Mouse (Mus musculus) lung, embryonic 16.5 days (tissue): ENCODE results near the gene Fxyd5. TPM values are rescaled to one million over a fixed set of nuclear protein-coding genes. Genes with fewer than 3 reads are reported as not detected.

Source experiments
- ATAC-seq: fragments of 200-750 bp; cut with Nextera tagmentation; 2 replicates; pipeline ENCODE4 v1.8.0; 2017; ENCODE audit warnings: low read depth, mild to moderate bottlenecking, moderate library complexity
- H3K27ac ChIP-seq: fragments of 300-500 bp; sonication (generic); 2 replicates; pipeline ENCODE4 v1.5.1; 2014; ENCODE audit warnings: mild to moderate bottlenecking, control low read depth, low read length
- H3K27me3 ChIP-seq: fragments of 300-500 bp; sonication (generic); 2 replicates; pipeline ENCODE4 v1.6.1; 2014; ENCODE audit warnings: low read depth, low read length, mixed read lengths; ENCODE audit not compliant: control insufficient read depth, insufficient read depth
- H3K36me3 ChIP-seq: fragments of 300-500 bp; sonication (generic); 2 replicates; pipeline ENCODE4 v1.6.1; 2014; ENCODE audit warnings: low read length; ENCODE audit not compliant: control insufficient read depth, insufficient read depth
- H3K4me1 ChIP-seq: fragments of 300-500 bp; sonication (generic); replicated peaks from 2 replicates; pipeline ENCODE4 v1.6.1; 2014; ENCODE audit warnings: low read length, mixed read lengths; ENCODE audit not compliant: control insufficient read depth, insufficient read depth
- H3K4me2 ChIP-seq: fragments of 300-500 bp; sonication (generic); 2 replicates; pipeline ENCODE4 v1.6.1; 2014; ENCODE audit warnings: low read depth, low read length, control low read depth
- H3K4me3 ChIP-seq: fragments of 300-500 bp; sonication (generic); 2 replicates; pipeline ENCODE4 v1.5.1; 2014; ENCODE audit warnings: mild to moderate bottlenecking, low read length, control low read depth
- H3K9ac ChIP-seq: fragments of 300-500 bp; sonication (generic); 2 replicates; pipeline ENCODE4 v1.6.1; 2014; ENCODE audit warnings: low read length, control low read depth
- H3K9me3 ChIP-seq: fragments of 300-500 bp; sonication (generic); 2 replicates; pipeline ENCODE4 v1.6.1; 2016; ENCODE audit warnings: low read length; ENCODE audit not compliant: control insufficient read depth
- WGBS: fragments of 180-500 bp; shearing (Covaris S2); extraction: QIAGEN DNeasy Blood & Tissue Kit; methylation state at CpG from one replicate; pipeline ENCODE4 v1.1.7; 2014; 5-methylcytosine and 5-hydroxymethylcytosine counted together
- polyA plus RNA-seq: library from polyadenylated mRNA; unstranded; fragments of >200 nt; fragmentation: Nextera tagmentation; extraction: Ambion mirVana; gene quantifications from 2 replicates; pipeline ENCODE4 v1.2.1, GENCODE M21; 2015

Fxyd5 gene
- polyA plus RNA-seq, 1 experiment from 2014 or later: 62.1 TPM

DNA sequence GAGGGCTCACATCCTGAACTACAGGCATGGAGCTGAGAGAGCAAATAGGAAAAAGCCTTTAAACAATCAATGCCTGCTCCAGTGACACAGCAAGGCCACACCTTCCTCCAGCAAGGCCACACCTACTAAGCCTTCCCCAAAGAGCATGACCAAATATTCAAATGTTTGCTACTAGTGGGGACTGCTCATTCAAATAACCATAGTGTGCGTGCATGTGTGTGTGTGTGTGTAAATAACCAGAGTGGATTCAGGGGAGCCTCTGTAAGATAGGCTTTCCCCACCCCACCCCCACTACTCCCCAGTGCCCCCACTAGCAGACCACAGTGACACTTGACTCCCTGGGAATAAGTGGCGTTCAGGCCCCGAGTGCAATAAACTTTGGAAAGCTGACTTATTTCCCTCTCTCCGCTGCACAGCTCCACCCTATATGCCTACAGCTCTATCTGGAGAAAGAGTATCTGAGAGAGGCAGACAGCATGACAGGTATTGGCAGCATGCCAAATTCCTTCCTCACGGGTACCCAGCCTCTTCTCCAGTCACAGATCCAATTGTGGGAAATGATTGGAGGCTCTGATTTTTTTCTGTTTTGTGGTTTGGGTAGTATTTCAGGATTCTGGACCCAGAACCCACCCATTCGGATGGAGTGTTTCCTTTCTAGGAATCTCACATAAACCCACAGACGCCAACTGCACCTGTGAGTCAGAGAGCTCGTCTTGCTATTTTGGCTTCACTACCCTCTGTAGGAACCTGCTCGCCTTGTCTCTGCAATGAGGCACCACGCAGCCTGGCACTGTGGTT, 25.0 kb downstream of the Fxyd5 start:
- Histone ChIP-seq H3K27ac (0 out of 2 replicates have a peak overlapping the region, but pooled peaks have one; percentile 32), H3K4me1 (peaks cover 14% of the 10 kb centered on the region), H3K36me3 (no peaks in the 10 kb centered on the region), H3K9me3 (no peaks in the 10 kb centered on the region), H3K9ac (no peak overlapping the region), H3K27me3 (no peaks in the 10 kb centered on the region), H3K4me3 (no peak overlapping the region), H3K4me2 (no peak overlapping the region)
- WGBS: 23% methylated on average over 10 of the region's 10 CpGs
- peak; percentile 77 for ATAC-seq

DNA sequence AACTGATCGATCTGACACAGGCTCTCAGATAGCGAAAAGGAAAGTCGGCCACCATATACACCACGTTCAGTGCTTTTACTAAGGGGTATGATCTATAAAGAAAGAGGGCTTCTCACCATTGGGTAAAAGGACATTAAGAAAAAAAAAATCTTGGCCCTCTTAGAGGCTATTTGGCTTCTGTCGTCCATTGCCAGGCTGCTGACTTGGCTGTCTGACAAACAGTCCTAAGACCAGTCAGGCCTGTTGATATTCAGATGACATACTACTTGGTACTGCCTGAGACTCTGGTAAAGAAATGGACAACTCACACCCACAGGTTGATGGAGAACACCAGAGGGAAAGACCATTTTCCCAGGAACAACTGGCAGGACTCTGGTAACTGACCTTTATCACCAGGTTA, 29.3 kb downstream of the Fxyd5 start:
- no peaks in the 10 kb centered on the region for H3K27me3 ChIP-seq
- no peak overlapping the region for H3K4me3 ChIP-seq
- no peak for ATAC-seq
- H3K9me3 ChIP-seq: no peaks in the 10 kb centered on the region
- no peaks in the 10 kb centered on the region for H3K36me3 ChIP-seq
- H3K9ac ChIP-seq: no peak overlapping the region
- no peak overlapping the region for H3K4me2 ChIP-seq
- peaks cover 14% of the 10 kb centered on the region for H3K4me1 ChIP-seq
- no peak overlapping the region for H3K27ac ChIP-seq
- WGBS: 63% methylated on average over 5 of the region's 5 CpGs

DNA sequence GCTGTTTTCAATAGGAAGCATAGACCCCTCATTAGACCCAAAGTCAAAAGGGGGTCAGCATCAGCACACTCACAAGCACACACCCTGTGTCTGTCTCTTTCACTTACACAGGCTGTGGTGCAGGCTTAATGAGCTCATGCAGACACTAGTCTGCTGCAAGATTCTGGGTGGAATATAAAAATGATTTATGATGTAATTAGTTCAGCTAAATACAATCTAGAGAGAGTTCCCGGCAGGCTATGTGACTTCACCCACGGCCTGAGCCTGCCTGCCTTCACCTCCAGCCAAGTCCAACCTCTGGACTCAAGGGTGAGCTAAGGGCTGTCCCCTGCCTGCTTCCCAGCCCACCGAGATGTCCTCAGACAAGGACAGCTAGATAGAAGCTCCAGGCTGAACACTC, 33.4 kb downstream of the Fxyd5 start:
- Histone ChIP-seq H3K4me2 (no peak overlapping the region), H3K4me3 (no peak overlapping the region), H3K4me1 (no peaks in the 10 kb centered on the region), H3K36me3 (no peaks in the 10 kb centered on the region), H3K27ac (no peak overlapping the region), H3K9me3 (no peaks in the 10 kb centered on the region), H3K27me3 (no peaks in the 10 kb centered on the region), H3K9ac (no peak overlapping the region)
- ATAC-seq: no peak
- WGBS: 44% methylated on average over 3 of the region's 3 CpGs

- no peak overlapping the region for H3K27ac ChIP-seq
- no peaks in the 10 kb centered on the region for H3K27me3 ChIP-seq
- peak; percentile 51; the same call in 1 of the 2 replicates for ATAC-seq
- no peak overlapping the region for H3K4me2 ChIP-seq
- no peak overlapping the region for H3K4me3 ChIP-seq
- no peaks in the 10 kb centered on the region for H3K4me1 ChIP-seq
- no peaks in the 10 kb centered on the region for H3K9me3 ChIP-seq
- no peak overlapping the region for H3K9ac ChIP-seq
- no peaks in the 10 kb centered on the region for H3K36me3 ChIP-seq
- WGBS: 64% methylated on average over 1 of the region's 1 CpGs
Measured at GRCm38 (mm10) chr7:31008175-31008574, 34.1 kb downstream of the Fxyd5 start.

DNA sequence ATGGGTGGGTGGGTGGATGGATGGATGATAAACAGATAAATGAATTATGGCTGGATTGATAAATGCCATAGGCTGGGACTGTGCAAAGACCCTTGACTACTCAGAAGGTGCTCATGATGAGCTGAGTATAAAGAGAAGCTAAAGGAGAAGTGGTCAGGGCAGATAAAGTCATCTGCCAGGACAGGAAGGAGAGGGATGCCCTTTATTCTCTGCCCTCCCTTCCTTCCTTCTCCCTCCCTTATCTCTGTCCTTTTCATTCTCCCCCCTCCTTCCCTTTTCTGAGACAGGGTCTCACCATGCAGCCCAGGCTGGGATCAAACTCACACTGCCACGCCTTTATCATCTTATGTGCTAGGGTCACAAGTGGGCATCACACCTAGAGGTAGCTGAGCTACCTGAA, 34.5 kb downstream of the Fxyd5 start:
- Histone ChIP-seq H3K4me3 (no peak overlapping the region), H3K27ac (no peak overlapping the region), H3K4me2 (no peak overlapping the region), H3K36me3 (no peaks in the 10 kb centered on the region), H3K9me3 (no peaks in the 10 kb centered on the region), H3K27me3 (no peaks in the 10 kb centered on the region), H3K9ac (no peak overlapping the region), H3K4me1 (no peaks in the 10 kb centered on the region)
- 82% methylated on average over 1 of the region's 1 CpGs for WGBS
- no peak for ATAC-seq

DNA sequence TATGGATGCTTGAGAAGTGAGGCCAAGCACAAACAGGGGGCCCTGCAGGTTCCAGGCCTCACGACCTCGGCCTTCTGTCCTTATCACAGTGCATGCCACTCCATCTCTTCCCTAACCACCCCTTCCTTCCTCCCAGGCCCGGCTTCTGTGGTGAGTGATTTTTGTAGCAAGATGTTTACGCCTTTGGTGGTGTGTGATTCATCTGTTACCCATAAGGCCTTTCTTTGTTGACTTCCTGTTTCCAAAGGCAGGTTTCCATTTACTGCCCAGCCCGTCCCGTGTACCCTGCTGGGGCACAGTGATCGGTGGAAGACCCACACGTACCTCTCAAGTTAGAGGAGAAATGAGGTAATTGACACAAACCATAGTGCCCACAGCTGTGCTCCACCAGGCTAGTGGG, 39.6 kb downstream of the Fxyd5 start:
- H3K4me3 ChIP-seq: no peak overlapping the region
- H3K27me3 ChIP-seq: no peaks in the 10 kb centered on the region
- ATAC-seq: peak; percentile 75
- H3K4me1 ChIP-seq: peaks cover 19% of the 10 kb centered on the region
- 57% methylated on average over 8 of the region's 8 CpGs for WGBS
- no peaks in the 10 kb centered on the region for H3K36me3 ChIP-seq
- no peaks in the 10 kb centered on the region for H3K9me3 ChIP-seq
- H3K4me2 ChIP-seq: no peak overlapping the region
- no peak overlapping the region for H3K9ac ChIP-seq
- H3K27ac ChIP-seq: peak overlapping the region; percentile 69

DNA sequence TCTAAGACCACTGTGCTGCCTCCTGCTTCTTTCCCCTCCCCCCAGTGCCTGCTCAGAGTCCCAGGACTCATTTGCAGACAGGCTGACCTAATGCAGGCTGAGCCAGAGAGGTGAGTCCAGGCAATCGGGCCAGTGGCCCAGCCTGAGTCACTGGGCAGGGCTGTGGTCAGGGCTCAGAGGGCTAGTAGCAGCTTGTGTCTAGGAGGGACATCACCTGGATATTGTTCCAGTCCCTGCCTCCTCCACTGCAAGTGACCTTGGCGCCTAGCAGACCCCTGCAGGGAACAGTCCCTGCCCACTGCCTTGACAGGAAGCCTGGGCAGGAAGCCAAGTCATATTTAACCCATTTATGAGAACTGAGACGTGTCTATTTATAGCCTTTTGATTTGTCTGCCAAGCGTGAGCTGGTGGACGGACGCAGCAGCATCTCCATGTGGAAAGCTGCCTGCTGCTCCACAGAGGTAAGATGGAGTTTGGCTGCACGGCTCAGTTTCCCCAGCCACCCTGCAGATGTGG, 41.7 kb downstream of the Fxyd5 start:
- ATAC-seq: peak; percentile 89
- no peak overlapping the region for H3K4me3 ChIP-seq

DNA sequence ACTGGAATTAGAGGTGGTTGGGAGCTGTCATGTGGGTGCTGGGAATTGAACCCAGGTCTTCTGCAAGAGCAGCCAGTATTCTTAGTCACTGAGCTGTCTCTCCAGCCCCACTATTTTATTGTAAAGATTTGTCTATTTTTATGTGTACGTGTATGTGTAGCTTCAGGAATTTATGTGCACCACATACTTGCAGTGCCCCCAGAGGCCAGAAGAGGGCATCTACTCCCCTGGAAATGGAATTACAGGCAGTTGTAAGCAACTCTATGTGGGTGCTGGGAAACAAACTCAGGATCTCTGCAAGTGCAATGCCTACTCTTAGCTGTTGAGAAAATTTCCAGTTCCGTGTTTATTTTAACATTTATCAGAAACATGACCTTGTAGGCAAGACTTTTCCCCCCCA, 45.8 kb downstream of the Fxyd5 start:
- 94% methylated on average over 2 of the region's 2 CpGs for WGBS
- no peaks in the 10 kb centered on the region for H3K27me3 ChIP-seq
- no peak overlapping the region for H3K4me2 ChIP-seq
- peaks cover 5% of the 10 kb centered on the region; the same call in 1 of the 2 replicates for H3K9me3 ChIP-seq
- no peak overlapping the region for H3K4me3 ChIP-seq
- no peak overlapping the region for H3K9ac ChIP-seq
- no peak for ATAC-seq
- H3K27ac ChIP-seq: no peak overlapping the region
- H3K36me3 ChIP-seq: no peaks in the 10 kb centered on the region
- peaks cover 15% of the 10 kb centered on the region for H3K4me1 ChIP-seq

More for the DNA sequence above, 41.7 kb downstream of the Fxyd5 start:
- H3K9ac ChIP-seq: 0 out of 2 replicates have a peak overlapping the region, but pooled peaks have one; percentile 21
- no peaks in the 10 kb centered on the region for H3K27me3 ChIP-seq
- H3K4me1 ChIP-seq: peaks cover 19% of the 10 kb centered on the region
- H3K36me3 ChIP-seq: no peaks in the 10 kb centered on the region
- no peak overlapping the region; the same call in 1 of the 2 replicates for H3K4me2 ChIP-seq
- H3K27ac ChIP-seq: peak overlapping the region; percentile 59
- WGBS: 1% methylated on average over 7 of the region's 7 CpGs
- H3K9me3 ChIP-seq: peaks cover 5% of the 10 kb centered on the region; the same call in 1 of the 2 replicates

- WGBS: 86% methylated on average over 5 of the region's 5 CpGs
- ATAC-seq: no peak
Measured at GRCm38 (mm10) chr7:30993986-30994385, 48.3 kb downstream of the Fxyd5 start.

More at GRCm38 (mm10) chr7:30993986-30994385, 48.3 kb downstream of the Fxyd5 start:
- Histone ChIP-seq H3K27me3 (no peaks in the 10 kb centered on the region), H3K4me3 (no peak overlapping the region), H3K4me2 (no peak overlapping the region), H3K27ac (no peak overlapping the region), H3K4me1 (no peaks in the 10 kb centered on the region), H3K36me3 (no peaks in the 10 kb centered on the region), H3K9ac (no peak overlapping the region), H3K9me3 (peaks cover 5% of the 10 kb centered on the region; the same call in 1 of the 2 replicates)
